Mouse (Mus musculus): ENCODE data around the gene Gm10964. TPM values are rescaled to one million over a fixed set of nuclear protein-coding genes. Genes with fewer than 3 reads are reported as not detected.

The Gm10964 gene
- polyA plus RNA-seq, 1 experiment from 2014 or later = not detected

DNA sequence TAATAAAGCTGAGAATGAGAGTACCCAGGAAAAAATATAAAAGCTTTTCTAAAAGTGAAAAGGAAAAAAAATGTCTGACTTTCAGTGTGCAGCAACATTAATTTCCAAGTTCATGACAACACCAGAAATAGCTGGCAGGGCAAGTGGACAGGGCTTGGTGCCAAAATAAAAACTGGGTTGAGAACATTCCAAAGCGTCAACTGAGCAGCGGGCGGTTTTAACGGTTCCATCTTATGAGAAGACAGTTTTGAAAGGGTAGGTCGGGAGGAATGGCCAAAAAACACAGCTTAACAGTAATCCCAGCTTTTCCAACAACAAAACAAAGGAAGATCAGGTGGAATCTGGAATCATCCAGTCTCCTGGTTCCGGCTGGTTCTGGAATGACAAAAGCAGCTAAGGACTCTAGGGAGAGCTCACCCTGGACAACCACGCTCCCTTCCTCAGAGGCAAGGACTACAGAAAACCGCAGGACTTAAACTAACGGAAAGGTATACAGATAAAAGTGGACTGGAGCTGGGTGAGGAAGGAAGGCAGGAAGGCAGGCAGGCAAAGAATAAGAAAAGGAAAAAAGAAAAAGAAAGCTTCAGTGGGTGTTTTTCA is 32.5 kb downstream of the Gm10964 start:
- no peak for DNase-seq (ENCODE audit: low spot score)
- H3K4me1 ChIP-seq = no peaks in the 10 kb centered on the region
- no peak overlapping the region for H3K27ac ChIP-seq (replicated peaks)
- H3K36me3 ChIP-seq = peaks cover 58% of the 10 kb centered on the region
- no peaks in the 10 kb centered on the region for H3K27me3 ChIP-seq (ENCODE audit: low read depth, poor library complexity, severe bottlenecking)
- H3K9me3 ChIP-seq (replicated peaks) = no peaks in the 10 kb centered on the region
- 88% methylated on average over 9 of the region's 9 CpGs for WGBS
- no peak overlapping the region for H3K4me3 ChIP-seq

- 88% methylated on average over 4 of the region's 4 CpGs for WGBS
- no peaks in the 10 kb centered on the region for H3K4me1 ChIP-seq
Observed at GRCm38 (mm10) chr3:103772846-103773245, 33.7 kb downstream of the Gm10964 start.

DNA sequence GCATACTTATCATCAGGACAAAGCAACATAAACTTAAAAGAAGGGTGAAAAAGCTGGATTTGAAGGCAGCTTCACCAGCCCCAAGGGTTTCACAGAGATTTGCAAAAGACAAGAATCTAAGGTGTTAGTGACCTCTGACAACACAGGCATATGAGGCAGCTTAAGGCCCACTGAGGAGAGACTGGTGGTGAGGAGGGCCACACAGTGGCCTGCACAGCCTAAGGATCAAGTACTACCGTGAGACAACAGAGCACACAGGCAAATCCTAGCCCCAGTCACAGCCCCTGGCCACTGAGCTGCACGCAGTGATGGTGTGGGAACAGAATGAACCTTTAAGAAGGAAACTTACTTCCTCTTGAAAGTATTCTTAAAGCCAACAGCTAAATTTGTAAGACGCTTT is 34.3 kb downstream of the Gm10964 start:
- 75% methylated on average over 3 of the region's 3 CpGs for WGBS
- peaks cover 63% of the 10 kb centered on the region for H3K36me3 ChIP-seq

More at GRCm38 (mm10) chr3:103772846-103773245, 33.7 kb downstream of the Gm10964 start:
- no peak overlapping the region for H3K4me3 ChIP-seq
- DNase-seq (ENCODE audit: low spot score) = no peak
- H3K9me3 ChIP-seq (replicated peaks) = no peaks in the 10 kb centered on the region
- H3K27ac ChIP-seq (replicated peaks) = no peak overlapping the region
- no peaks in the 10 kb centered on the region for H3K27me3 ChIP-seq (ENCODE audit: low read depth, poor library complexity, severe bottlenecking)
- peaks cover 64% of the 10 kb centered on the region for H3K36me3 ChIP-seq

DNA sequence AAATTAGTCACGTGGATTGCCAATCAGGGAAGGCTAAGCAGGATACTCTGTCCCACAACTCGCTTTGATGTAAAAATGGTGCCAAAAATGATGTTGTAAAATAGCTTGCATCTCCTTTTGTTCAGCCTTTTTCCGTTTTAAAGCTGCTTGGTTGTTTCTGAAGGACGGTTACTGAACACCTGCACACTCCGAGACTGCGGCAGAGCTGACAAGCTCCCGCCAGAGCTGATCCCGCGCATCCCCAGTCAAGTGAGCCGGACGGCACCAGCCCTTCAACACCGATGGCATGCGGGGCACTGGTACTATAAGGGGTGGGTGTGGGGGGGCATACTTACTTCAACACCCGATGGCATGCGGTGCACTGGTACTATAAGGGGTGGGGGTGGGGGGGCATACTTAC is 34.8 kb downstream of the Gm10964 start:
- WGBS = 90% methylated on average over 15 of the region's 15 CpGs
- H3K9me3 ChIP-seq (replicated peaks) = no peaks in the 10 kb centered on the region
- H3K4me3 ChIP-seq = no peak overlapping the region
- no peaks in the 10 kb centered on the region for H3K27me3 ChIP-seq (ENCODE audit: low read depth, poor library complexity, severe bottlenecking)
- peaks cover 58% of the 10 kb centered on the region for H3K36me3 ChIP-seq
- H3K27ac ChIP-seq (replicated peaks) = no peak overlapping the region
- no peaks in the 10 kb centered on the region for H3K4me1 ChIP-seq
- no peak for DNase-seq (ENCODE audit: low spot score)

More for the DNA sequence above, 34.3 kb downstream of the Gm10964 start:
- no peaks in the 10 kb centered on the region for H3K4me1 ChIP-seq
- DNase-seq (ENCODE audit: low spot score) = no peak
- H3K4me3 ChIP-seq = no peak overlapping the region
- H3K9me3 ChIP-seq (replicated peaks) = no peaks in the 10 kb centered on the region
- no peaks in the 10 kb centered on the region for H3K27me3 ChIP-seq (ENCODE audit: low read depth, poor library complexity, severe bottlenecking)
- H3K27ac ChIP-seq (replicated peaks) = no peak overlapping the region

DNA sequence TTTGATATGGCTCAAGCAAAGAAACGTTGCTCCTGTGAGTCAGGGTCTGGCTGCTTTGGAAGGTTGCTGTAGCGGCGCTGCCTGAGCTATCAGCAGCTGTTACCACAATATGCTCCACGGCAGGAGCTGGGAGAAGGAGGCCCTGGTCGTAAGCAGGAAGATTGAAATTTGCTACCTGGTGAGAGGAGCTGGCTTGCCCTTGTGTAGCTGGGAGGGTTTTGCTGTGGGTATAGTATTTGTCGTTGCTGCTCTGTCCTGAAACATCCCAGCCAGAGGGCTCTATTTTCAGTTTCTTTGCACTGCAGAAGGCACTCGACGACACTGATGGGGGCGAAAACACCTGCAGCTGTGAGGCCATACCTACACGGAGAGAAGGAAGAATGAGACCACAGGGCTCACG is 38.8 kb downstream of the Gm10964 start:
- peaks cover 38% of the 10 kb centered on the region for H3K36me3 ChIP-seq
- no peaks in the 10 kb centered on the region for H3K9me3 ChIP-seq (replicated peaks)
- WGBS = 94% methylated on average over 11 of the region's 11 CpGs
- no peak overlapping the region for H3K27ac ChIP-seq (replicated peaks)
- no peak for DNase-seq (ENCODE audit: low spot score)
- H3K27me3 ChIP-seq (ENCODE audit: low read depth, poor library complexity, severe bottlenecking) = no peaks in the 10 kb centered on the region
- no peak overlapping the region for H3K4me3 ChIP-seq
- H3K4me1 ChIP-seq = peaks cover 10% of the 10 kb centered on the region; the same call in 1 of the 2 replicates

- H3K4me3 ChIP-seq = no peak overlapping the region
- peaks cover 10% of the 10 kb centered on the region; the same call in 1 of the 2 replicates for H3K4me1 ChIP-seq
- peaks cover 33% of the 10 kb centered on the region for H3K36me3 ChIP-seq
- no peak overlapping the region for H3K27ac ChIP-seq (replicated peaks)
- no peak for DNase-seq (ENCODE audit: low spot score)
- 91% methylated on average over 6 of the region's 6 CpGs for WGBS
- H3K27me3 ChIP-seq (ENCODE audit: low read depth, poor library complexity, severe bottlenecking) = no peaks in the 10 kb centered on the region
- H3K9me3 ChIP-seq (replicated peaks) = no peaks in the 10 kb centered on the region
Observed at GRCm38 (mm10) chr3:103778660-103779059, 39.5 kb downstream of the Gm10964 start.

- H3K36me3 ChIP-seq = peaks cover 28% of the 10 kb centered on the region
- H3K9me3 ChIP-seq (replicated peaks) = no peaks in the 10 kb centered on the region
- H3K4me1 ChIP-seq = peaks cover 10% of the 10 kb centered on the region; the same call in 1 of the 2 replicates
- H3K27me3 ChIP-seq (ENCODE audit: low read depth, poor library complexity, severe bottlenecking) = no peaks in the 10 kb centered on the region
- no peak overlapping the region for H3K4me3 ChIP-seq
- DNase-seq (ENCODE audit: low spot score) = no peak
- 83% methylated on average over 7 of the region's 7 CpGs for WGBS
- H3K27ac ChIP-seq (replicated peaks) = no peak overlapping the region
Observed at GRCm38 (mm10) chr3:103779183-103779582, 40.0 kb downstream of the Gm10964 start.

GRCm38 (mm10) chr3:103780271-103780670 is 41.1 kb downstream of the Gm10964 start:
- 90% methylated on average over 3 of the region's 3 CpGs for WGBS

GRCm38 (mm10) chr3:103780777-103781176 is 41.6 kb downstream of the Gm10964 start:
- Histone ChIP-seq H3K27me3 (ENCODE audit: low read depth, poor library complexity, severe bottlenecking) (no peaks in the 10 kb centered on the region), H3K4me1 (peaks cover 10% of the 10 kb centered on the region; the same call in 1 of the 2 replicates), H3K9me3 (replicated peaks) (no peaks in the 10 kb centered on the region), H3K36me3 (peaks cover 20% of the 10 kb centered on the region), H3K27ac (replicated peaks) (no peak overlapping the region), H3K4me3 (no peak overlapping the region)
- no peak for DNase-seq (ENCODE audit: low spot score)
- 85% methylated on average over 5 of the region's 5 CpGs for WGBS

More at GRCm38 (mm10) chr3:103780271-103780670, 41.1 kb downstream of the Gm10964 start:
- Histone ChIP-seq H3K36me3 (peaks cover 26% of the 10 kb centered on the region), H3K27ac (replicated peaks) (no peak overlapping the region), H3K27me3 (ENCODE audit: low read depth, poor library complexity, severe bottlenecking) (no peaks in the 10 kb centered on the region), H3K9me3 (replicated peaks) (no peaks in the 10 kb centered on the region), H3K4me3 (no peak overlapping the region), H3K4me1 (peaks cover 10% of the 10 kb centered on the region; the same call in 1 of the 2 replicates)
- DNase-seq (ENCODE audit: low spot score) = no peak

- H3K27me3 ChIP-seq (ENCODE audit: low read depth, poor library complexity, severe bottlenecking) = no peaks in the 10 kb centered on the region
- no peak for DNase-seq (ENCODE audit: low spot score)
- H3K4me3 ChIP-seq = no peak overlapping the region
- H3K36me3 ChIP-seq = peaks cover 4% of the 10 kb centered on the region
- H3K4me1 ChIP-seq = peaks cover 10% of the 10 kb centered on the region; the same call in 1 of the 2 replicates
- WGBS = 92% methylated on average over 4 of the region's 4 CpGs
- H3K9me3 ChIP-seq (replicated peaks) = no peaks in the 10 kb centered on the region
- no peak overlapping the region for H3K27ac ChIP-seq (replicated peaks)
Observed at GRCm38 (mm10) chr3:103782844-103783609, 43.9 kb downstream of the Gm10964 start.

- WGBS = 67% methylated on average over 7 of the region's 7 CpGs
- Histone ChIP-seq H3K27me3 (ENCODE audit: low read depth, poor library complexity, severe bottlenecking) (no peaks in the 10 kb centered on the region), H3K4me1 (peaks cover 26% of the 10 kb centered on the region), H3K27ac (replicated peaks) (no peak overlapping the region), H3K4me3 (no peak overlapping the region), H3K9me3 (replicated peaks) (no peaks in the 10 kb centered on the region), H3K36me3 (no peaks in the 10 kb centered on the region)
- DNase-seq (ENCODE audit: low spot score) = no peak
Observed at GRCm38 (mm10) chr3:103787225-103787624, 48.1 kb downstream of the Gm10964 start.

GRCm38 (mm10) chr3:103789096-103789495 is 49.9 kb downstream of the Gm10964 start:
- no peak for DNase-seq (ENCODE audit: low spot score)
- Histone ChIP-seq H3K9me3 (replicated peaks) (no peaks in the 10 kb centered on the region), H3K36me3 (no peaks in the 10 kb centered on the region), H3K27ac (replicated peaks) (no peak overlapping the region), H3K4me3 (peak overlapping the region; percentile 96), H3K27me3 (ENCODE audit: low read depth, poor library complexity, severe bottlenecking) (no peaks in the 10 kb centered on the region), H3K4me1 (peaks cover 26% of the 10 kb centered on the region)
- WGBS = 88% methylated on average over 7 of the region's 7 CpGs

DNA sequence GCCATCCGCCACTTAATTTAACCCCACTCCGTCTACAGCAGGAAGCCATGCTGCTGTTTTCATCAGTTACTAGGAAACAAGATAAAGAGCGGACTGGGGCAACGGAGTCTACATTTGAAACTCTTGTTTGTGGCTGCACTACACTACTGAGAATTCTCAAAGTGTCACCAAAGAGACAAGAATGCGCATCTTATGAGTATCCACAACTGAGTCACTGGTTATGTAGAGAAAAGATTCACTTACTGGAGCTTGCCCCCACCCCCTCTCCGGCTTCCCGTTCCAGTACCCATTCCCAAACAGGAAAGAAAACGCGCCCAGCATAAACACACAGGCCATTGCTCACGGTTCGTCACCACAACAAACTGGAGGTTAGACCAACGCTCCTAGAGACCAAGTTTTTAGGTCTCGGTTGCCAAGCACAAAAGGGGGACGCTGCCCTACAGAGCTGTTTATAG is 50.8 kb downstream of the Gm10964 start:
- 2% methylated on average over 14 of the region's 14 CpGs for WGBS
- Histone ChIP-seq H3K4me1 (peaks cover 26% of the 10 kb centered on the region), H3K27me3 (ENCODE audit: low read depth, poor library complexity, severe bottlenecking) (no peaks in the 10 kb centered on the region), H3K4me3 (peak overlapping the region; percentile 96), H3K36me3 (no peaks in the 10 kb centered on the region), H3K9me3 (replicated peaks) (no peaks in the 10 kb centered on the region), H3K27ac (replicated peaks) (peak overlapping the region; percentile 98)
- peak; percentile 45 for DNase-seq (ENCODE audit: low spot score)
